Mouse (Mus musculus) heart, adult 2 months (tissue): ENCODE data around the gene Ppard. TPM values are rescaled to one million over a fixed set of nuclear protein-coding genes. Genes with fewer than 3 reads are reported as not detected.

Experiments
- DNase-seq, 2 experiments: peaks; one replicate each; pipeline ENCODE4 v3.0.0; 2021
- H3K27ac ChIP-seq: fragments of 200-600 bp; 2 replicates; pipeline ENCODE4 v1.8.1; 2022
- H3K27me3 ChIP-seq: fragments of 200-500 bp; 2 replicates; pipeline ENCODE4 v1.6.1; 2012; ENCODE audit warnings: mild to moderate bottlenecking, low read length, inconsistent platforms, mixed read lengths; ENCODE audit not compliant: control insufficient read depth, insufficient read depth
- H3K36me3 ChIP-seq: fragments of 200-500 bp; 2 replicates; pipeline ENCODE4 v1.6.1; 2012; ENCODE audit warnings: low read length, inconsistent platforms; ENCODE audit not compliant: control insufficient read depth, insufficient read depth
- H3K4me1 ChIP-seq: fragments of 200-500 bp; 2 replicates; pipeline ENCODE4 v1.6.1; 2011; ENCODE audit warnings: low read length; ENCODE audit not compliant: control insufficient read depth, insufficient read depth
- H3K4me3 ChIP-seq: fragments of 200-600 bp; 2 replicates; pipeline ENCODE4 v1.8.1; 2022
- H3K79me2 ChIP-seq: fragments of 200-500 bp; replicated peaks from 2 replicates; pipeline ENCODE4 v1.6.1; 2012; ENCODE audit warnings: mild to moderate bottlenecking, inconsistent platforms, low read length, moderate library complexity, mixed read lengths; ENCODE audit not compliant: control insufficient read depth, insufficient read depth
- H3K9ac ChIP-seq: fragments of 200-500 bp; 2 replicates; pipeline ENCODE4 v1.6.1; 2012; ENCODE audit warnings: low read depth, mild to moderate bottlenecking, control low read depth, inconsistent platforms, low read length, mixed read lengths
- CTCF ChIP-seq: fragments of 200-600 bp; IDR thresholded peaks from 2 replicates; pipeline ENCODE4 v1.8.1; 2022; ENCODE audit warnings: antibody characterized with exemption, mild to moderate bottlenecking, moderate library complexity
- EP300 ChIP-seq: fragments of 200-500 bp; IDR thresholded peaks from 2 replicates; pipeline ENCODE4 v1.6.1; 2011; ENCODE audit warnings: low read depth, low read length, control low read depth; ENCODE audit not compliant: insufficient read depth
- POLR2A ChIP-seq: fragments of 200-500 bp; IDR thresholded peaks from 2 replicates; pipeline ENCODE4 v1.6.1; 2011; ENCODE audit warnings: mild to moderate bottlenecking, low read depth, low read length, control low read depth; ENCODE audit not compliant: insufficient read depth
- WGBS: fragments of 180-500 bp; shearing (Covaris S2); methylation state at CpG from one replicate; pipeline ENCODE4 v1.1.7; 2018; 5-methylcytosine and 5-hydroxymethylcytosine counted together
- intact Hi-C: fragments of 180-260 bp; cut with DNase I; formaldehyde crosslinking; loops from one replicate; pipeline ENCODE4 v1.15.1; 2025
- polyA plus RNA-seq: library from polyadenylated mRNA; depleted of rRNA; stranded (reverse); fragments of >200 nt; gene quantifications from 2 replicates; pipeline ENCODE4 v1.2.3, GENCODE M21; 2012
- total RNA-seq, 2 experiments: library from RNA; stranded (reverse); gene quantifications; 2 replicates each; pipeline ENCODE4 v1.2.3; 2021

Ppard gene
- total and polyA plus RNA-seq, 3 experiments, result 31.5 to 35.9 (median 33.0) TPM

- Histone ChIP-seq H3K36me3 (no peaks in the 10 kb centered on the region), H3K27me3 (no peaks in the 10 kb centered on the region), H3K27ac (no peak overlapping the region), H3K9ac (no peak overlapping the region), H3K79me2 (no peaks in the 10 kb centered on the region; the same call in 1 of the 2 replicates), H3K4me1 (peaks cover 8% of the 10 kb centered on the region), H3K4me3 (no peak overlapping the region)
- intact Hi-C loops, result no loop called here
- DNase-seq, result no peak
- 77% methylated on average over 6 of the region's 6 CpGs for WGBS
- TF ChIP-seq EP300 (no peak), POLR2A (no peak), CTCF (no peak)
Measured at GRCm38 (mm10) chr17:28230486-28230885, 2.0 kb upstream of the Ppard start.

DNA sequence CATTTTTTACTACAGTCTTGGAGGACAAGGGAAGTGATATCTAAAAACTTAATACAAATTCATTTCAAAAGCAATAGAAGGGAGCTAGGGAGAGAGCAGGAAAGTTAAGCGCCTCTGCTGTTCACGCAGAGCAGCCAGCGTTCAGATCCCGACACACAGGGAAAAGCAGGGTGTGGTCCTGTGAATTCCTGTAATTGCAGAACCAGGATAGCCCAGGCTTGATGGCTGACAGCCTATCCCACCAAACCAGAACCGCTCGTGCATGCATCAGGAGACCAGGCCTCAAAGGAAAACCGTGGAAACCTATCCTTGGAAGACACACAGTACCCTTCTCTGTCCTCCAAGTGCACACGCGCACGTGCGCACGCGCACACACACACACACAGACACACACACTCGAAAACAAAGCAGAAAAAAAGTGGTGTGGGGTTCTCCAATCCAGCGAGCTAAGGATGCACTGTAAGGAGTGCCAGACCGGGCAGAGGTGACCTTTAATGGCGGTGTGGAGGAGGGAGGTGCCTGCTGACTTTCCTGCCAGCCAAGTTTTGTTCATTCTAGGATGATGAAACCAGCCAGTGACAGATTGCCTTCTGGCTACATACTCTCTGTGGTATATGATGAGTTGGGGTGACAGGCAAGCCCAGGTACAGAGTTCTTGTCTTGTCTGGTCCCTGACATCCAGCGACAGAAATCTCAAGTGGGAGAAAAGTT, 1.3 kb upstream of the Ppard start:
- Histone ChIP-seq H3K4me3 (no peak overlapping the region), H3K4me1 (peaks cover 13% of the 10 kb centered on the region), H3K9ac (no peak overlapping the region), H3K27ac (no peak overlapping the region), H3K27me3 (no peaks in the 10 kb centered on the region), H3K36me3 (no peaks in the 10 kb centered on the region), H3K79me2 (no peaks in the 10 kb centered on the region; the same call in 1 of the 2 replicates)
- DNase-seq, result no peak
- intact Hi-C loops, result no loop called here
- 81% methylated on average over 18 of the region's 18 CpGs for WGBS
- no peak for TF ChIP-seq CTCF
- no peak for TF ChIP-seq POLR2A
- no peak for TF ChIP-seq EP300

- WGBS, result under 1% methylated on average over 17 of the region's 17 CpGs
- H3K4me1 ChIP-seq, result peaks cover 20% of the 10 kb centered on the region
- H3K9ac ChIP-seq, result peak overlapping the region; percentile 97
- intact Hi-C loops, result no loop called here
- no peaks in the 10 kb centered on the region; the same call in none of the 2 replicates for H3K79me2 ChIP-seq
- H3K4me3 ChIP-seq, result peak overlapping the region; percentile 87
- peak; percentile 60 to 72 for DNase-seq
- H3K27ac ChIP-seq, result peak overlapping the region; percentile 94
- TF ChIP-seq POLR2A, result no peak
- no peak for TF ChIP-seq EP300
- TF ChIP-seq CTCF, result no peak
- no peaks in the 10 kb centered on the region for H3K36me3 ChIP-seq
- no peaks in the 10 kb centered on the region for H3K27me3 ChIP-seq
Measured at GRCm38 (mm10) chr17:28233091-28233731, 711 bp downstream of the Ppard start.

- H3K27me3 ChIP-seq, result no peaks in the 10 kb centered on the region
- H3K79me2 ChIP-seq, result no peaks in the 10 kb centered on the region; the same call in none of the 2 replicates
- no peak overlapping the region; the same call in 1 of the 2 replicates for H3K27ac ChIP-seq
- DNase-seq, result no peak
- intact Hi-C loops, result loop anchor here (5.0 kb wide), 1 partner anchor 38 kb away; no protein-coding TSS in a partner anchor
- 84% methylated on average over 5 of the region's 5 CpGs for WGBS
- no peak overlapping the region for H3K9ac ChIP-seq
- H3K36me3 ChIP-seq, result no peaks in the 10 kb centered on the region
- H3K4me1 ChIP-seq, result peaks cover 20% of the 10 kb centered on the region
- TF ChIP-seq CTCF (no peak), POLR2A (no peak), EP300 (no peak)
- H3K4me3 ChIP-seq, result no peak overlapping the region
Measured at GRCm38 (mm10) chr17:28234641-28235040, 2.1 kb downstream of the Ppard start.

- intact Hi-C loops, result loop anchor here (5.0 kb wide), 1 partner anchor 36 kb away; no protein-coding TSS in a partner anchor
- Histone ChIP-seq H3K27me3 (no peaks in the 10 kb centered on the region), H3K4me3 (no peak overlapping the region), H3K9ac (no peak overlapping the region), H3K79me2 (no peaks in the 10 kb centered on the region; the same call in none of the 2 replicates), H3K4me1 (peaks cover 21% of the 10 kb centered on the region), H3K27ac (peak overlapping the region; percentile 75), H3K36me3 (no peaks in the 10 kb centered on the region)
- WGBS, result 48% methylated on average over 7 of the region's 7 CpGs
- DNase-seq, result peak; percentile 57 to 83
- TF ChIP-seq POLR2A (no peak), EP300 (peak; percentile 78; the same call in 1 of the 2 replicates)
Measured at GRCm38 (mm10) chr17:28235982-28236635, 3.6 kb downstream of the Ppard start.
